7 mouse cellular contexts compared by ENCODE assay signal in the genomic region with DNA sequence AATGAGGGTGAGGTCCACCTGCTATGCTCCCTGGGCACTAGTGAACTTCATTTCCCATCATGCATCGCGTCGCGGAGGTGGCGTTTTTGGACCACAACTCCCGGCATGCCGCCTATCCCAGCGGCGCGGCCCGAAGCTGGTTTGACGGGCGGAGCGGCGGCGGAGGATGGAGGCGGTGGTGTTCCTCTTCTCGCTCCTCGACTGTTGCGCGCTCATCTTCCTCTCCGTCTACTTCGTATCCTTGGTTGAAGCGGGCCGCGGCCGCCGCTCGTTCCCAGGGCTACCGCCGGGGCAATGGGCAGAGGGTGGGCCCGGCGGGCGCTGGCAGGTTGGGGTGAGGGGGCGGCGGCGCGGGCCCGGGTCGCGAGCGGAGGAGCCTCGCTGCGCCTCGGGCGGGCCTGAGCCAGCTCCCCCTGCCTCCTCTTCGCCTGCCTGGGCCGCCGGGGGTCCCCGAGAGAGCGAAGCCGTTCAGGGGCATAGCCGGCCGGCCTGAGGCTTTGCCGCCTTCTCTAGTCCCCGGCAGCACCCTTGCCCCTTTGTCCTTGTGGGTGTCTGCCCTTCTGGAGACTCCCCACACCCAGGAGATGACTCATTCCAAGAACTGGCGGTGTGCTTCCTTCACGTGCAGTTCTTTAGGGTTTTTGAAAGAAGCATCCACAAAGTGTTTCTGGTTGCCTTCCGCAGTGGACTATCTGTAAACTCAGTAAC. TPM values are rescaled to one million over a fixed set of nuclear protein-coding genes. Genes with fewer than 3 reads are reported as not detected.
A peak's percentile ranks its signal among the peaks of the same experiment; 100 is the strongest.
DNase-seq lines count a peak whose midpoint lies in the region; ATAC-seq and TF ChIP-seq lines count a peak whose summit lies in the region.

No protein-coding gene starts in this region.

- peak overlapping the region; percentile 97 for H3K9ac ChIP-seq in embryonic facial prominence, embryonic 12.5 days
- peak overlapping the region; percentile 95 for H3K9ac ChIP-seq in heart, adult 2 months (ENCODE audit: low read depth, low read length)
- H3K9ac ChIP-seq in limb, embryonic 13.5 days: peak overlapping the region; percentile 95
- H3K9ac ChIP-seq in midbrain, embryonic 16.5 days (ENCODE audit: low read depth, low read length): peak overlapping the region; percentile 96

- H3K27me3 ChIP-seq in embryonic facial prominence, embryonic 12.5 days: no peaks in the 10 kb centered on the region
- H3K27me3 ChIP-seq in heart, adult 2 months (ENCODE audit: control insufficient read depth, insufficient read depth, low read length): no peaks in the 10 kb centered on the region
- H3K27me3 ChIP-seq in limb, embryonic 13.5 days: no peaks in the 10 kb centered on the region
- no peaks in the 10 kb centered on the region for H3K27me3 ChIP-seq in midbrain, embryonic 16.5 days (ENCODE audit: control insufficient read depth, insufficient read depth, low read depth, low read length)

- peak overlapping the region; percentile 75 for H3K4me3 ChIP-seq in embryonic facial prominence, embryonic 12.5 days
- peak overlapping the region; percentile 85 for H3K4me3 ChIP-seq in heart, adult 2 months
- peak overlapping the region; percentile 91 for H3K4me3 ChIP-seq in limb, embryonic 13.5 days
- H3K4me3 ChIP-seq in midbrain, embryonic 16.5 days (ENCODE audit: low read depth, low read length): peak overlapping the region; percentile 92

- TF ChIP-seq POLR2A in heart, adult 2 months (IDR thresholded peaks at IDR 0.05; ENCODE audit: insufficient read depth, low read depth, low read length): peak; percentile 86

- H3K27ac ChIP-seq in embryonic facial prominence, embryonic 12.5 days: peak overlapping the region; percentile 89
- peak overlapping the region; percentile 73 for H3K27ac ChIP-seq in heart, adult 2 months
- peak overlapping the region; percentile 81 for H3K27ac ChIP-seq in limb, embryonic 13.5 days
- peak overlapping the region; percentile 86 for H3K27ac ChIP-seq in midbrain, embryonic 16.5 days (ENCODE audit: low read length)

- intact Hi-C loops in heart, adult 2 months (cut with DNase I): no loop called here

- no peaks in the 10 kb centered on the region for H3K9me3 ChIP-seq in embryonic facial prominence, embryonic 12.5 days
- H3K9me3 ChIP-seq in limb, embryonic 13.5 days: no peaks in the 10 kb centered on the region
- H3K9me3 ChIP-seq in midbrain, embryonic 16.5 days (replicated peaks; ENCODE audit: control insufficient read depth, low read length, poor library complexity, severe bottlenecking): no peaks in the 10 kb centered on the region

- ATAC-seq in embryonic facial prominence, embryonic 12.5 days (ENCODE audit: insufficient number of reproducible peaks, insufficient read depth, low FRiP score, low TSS enrichment): peak; percentile 85
- peak; percentile 91 for ATAC-seq in limb, embryonic 13.5 days (ENCODE audit: low FRiP score, low read depth)
- peak; percentile 90 for ATAC-seq in midbrain, embryonic 16.5 days

- H3K36me3 ChIP-seq in embryonic facial prominence, embryonic 12.5 days: peaks cover 19% of the 10 kb centered on the region; the same call in 1 of the 2 replicates
- H3K36me3 ChIP-seq in heart, adult 2 months (ENCODE audit: control insufficient read depth, insufficient read depth, low read length): peaks cover 2% of the 10 kb centered on the region
- H3K36me3 ChIP-seq in limb, embryonic 13.5 days: peaks cover 23% of the 10 kb centered on the region
- peaks cover 8% of the 10 kb centered on the region for H3K36me3 ChIP-seq in midbrain, embryonic 16.5 days (ENCODE audit: control insufficient read depth, insufficient read depth, low read length)

- peak; percentile 90 for DNase-seq in adrenal gland, postnatal 25 days
- DNase-seq in heart, adult 2 months: peak; percentile 89 to 91
- peak; percentile 86 to 92 for DNase-seq in kidney, adult 8-10 months
- DNase-seq in spleen, postnatal 10 days (ENCODE audit: low spot score in 2 of 2): peak; percentile 86 to 98

- H3K4me2 ChIP-seq in embryonic facial prominence, embryonic 12.5 days (replicated peaks): peak overlapping the region; percentile 70
- H3K4me2 ChIP-seq in limb, embryonic 13.5 days (replicated peaks): peak overlapping the region; percentile 80
- peak overlapping the region; percentile 72 for H3K4me2 ChIP-seq in midbrain, embryonic 16.5 days (ENCODE audit: low read length)

- TF ChIP-seq EP300 in heart, adult 2 months (IDR thresholded peaks at IDR 0.05; ENCODE audit: insufficient read depth, low read depth, low read length): peak; percentile 65; the same call in 1 of the 2 replicates

- peaks cover 12% of the 10 kb centered on the region for H3K4me1 ChIP-seq in embryonic facial prominence, embryonic 12.5 days
- H3K4me1 ChIP-seq in heart, adult 2 months (ENCODE audit: control insufficient read depth, insufficient read depth, low read length): no peaks in the 10 kb centered on the region; the same call in 1 of the 2 replicates
- H3K4me1 ChIP-seq in limb, embryonic 13.5 days: peaks cover 18% of the 10 kb centered on the region
- peaks cover 16% of the 10 kb centered on the region for H3K4me1 ChIP-seq in midbrain, embryonic 16.5 days (ENCODE audit: control insufficient read depth, insufficient read depth, low read length)

- TF ChIP-seq CTCF in heart, adult 2 months (IDR thresholded peaks at IDR 0.05): no peak

- under 1% methylated on average over 58 of the region's 59 CpGs for WGBS in embryonic facial prominence, embryonic 12.5 days
- WGBS in heart, adult 2 months: 1% methylated on average over 58 of the region's 59 CpGs
- WGBS in limb, embryonic 13.5 days: under 1% methylated on average over 47 of the region's 59 CpGs
- under 1% methylated on average over 51 of the region's 59 CpGs for WGBS in midbrain, embryonic 16.5 days

- 0 out of 2 replicates have a peak, but pooled peaks cover 2% of the 10 kb centered on the region for H3K79me2 ChIP-seq in heart, adult 2 months (replicated peaks; ENCODE audit: control insufficient read depth, insufficient read depth, low read length)

RNA-seq across cellular contexts. Expression of a gene that starts 6.5 kb away (rescaled TPM):
- total RNA-seq in adrenal gland, postnatal 25 days (2021): 43.7 and 44.3 TPM in 2 replicates
- polyA plus RNA-seq in embryonic facial prominence, embryonic 12.5 days (2016; fragmentation: Nextera tagmentation; extraction: Ambion mirVana): 79.4 and 88.8 TPM in 2 replicates
- 10 to 100 TPM; 43.8 to 50.3 TPM for total RNA-seq in heart, adult 2 months (2021)
- polyA plus RNA-seq in heart, adult 2 months (2012; rRNA removed): 22.2 and 34.2 TPM in 2 replicates
- 94.1 and 96.1 TPM in 2 replicates for polyA plus RNA-seq in limb, embryonic 13.5 days (2015; fragmentation: Nextera tagmentation; extraction: Ambion mirVana)
- polyA plus RNA-seq in midbrain, embryonic 16.5 days (2015; fragmentation: Nextera tagmentation; extraction: Ambion mirVana): 42.2 and 49.1 TPM in 2 replicates

RNA-seq across cellular contexts. Expression of a gene that starts 7.0 kb away (rescaled TPM):
- total RNA-seq in adrenal gland, postnatal 25 days (2021): 24.6 and 25.4 TPM in 2 replicates
- 46.6 and 49.8 TPM in 2 replicates for polyA plus RNA-seq in embryonic facial prominence, embryonic 12.5 days (2016; fragmentation: Nextera tagmentation; extraction: Ambion mirVana)
- total RNA-seq in heart, adult 2 months (2021): 1 to 10 TPM; 7.4 TPM
- polyA plus RNA-seq in heart, adult 2 months (2012; rRNA removed): 4.7 and 8.4 TPM in 2 replicates
- 49.0 and 52.5 TPM in 2 replicates for polyA plus RNA-seq in limb, embryonic 13.5 days (2015; fragmentation: Nextera tagmentation; extraction: Ambion mirVana)
- polyA plus RNA-seq in midbrain, embryonic 16.5 days (2015; fragmentation: Nextera tagmentation; extraction: Ambion mirVana): 48.6 and 50.3 TPM in 2 replicates

Comparison
In these comparisons a context has a peak if more than half of its experiments do, and no peak if none do; other contexts are left out.
1. Peak in every context shown above with its lines: DNase-seq, ATAC-seq, H3K4me3 ChIP-seq and H3K27ac ChIP-seq.